Mouse (Mus musculus): Measurements from ENCODE around the gene Skint4.

Gene Skint4

GRCm38 (mm10) chr4:112071716-112072115 is at the start of gene Skint4:
TSS of gene Skint4 (plus strand) at chr4:112072016.
- no peak for DNase-seq

Measured in liver (tissue).